Comparison of ENCODE assay signal across 14 mouse cellular contexts in the genomic region with DNA sequence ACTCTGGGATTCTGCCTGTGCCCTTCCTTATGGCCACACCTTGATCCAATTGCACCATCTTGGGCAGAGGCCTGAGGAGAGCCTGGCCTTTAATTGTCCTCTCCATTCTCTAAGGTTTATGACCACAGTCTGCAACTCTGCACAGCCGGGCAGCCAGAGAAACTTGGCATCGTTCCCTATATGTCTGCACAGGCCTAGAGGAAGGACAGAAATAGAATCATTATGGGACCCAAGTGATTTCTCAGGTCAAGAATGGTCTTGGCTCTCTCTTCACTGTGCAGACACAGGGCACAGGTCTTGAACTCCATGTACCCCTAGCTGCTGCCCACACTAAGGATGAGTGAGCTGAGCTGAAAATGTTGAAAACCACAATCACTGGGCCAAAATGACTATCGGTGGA. TPM values are rescaled to one million over a fixed set of nuclear protein-coding genes. Genes with fewer than 3 reads are reported as not detected.
DNase-seq lines count a peak whose midpoint lies in the region; ATAC-seq and TF ChIP-seq lines count a peak whose summit lies in the region.
"Had no signal": no experiment of that assay in that cellular context is flagged by ENCODE, and none has a peak within 500 bp of the region (broad histone marks: within the 10 kb centered on the region; RNA-seq: fewer than 3 reads in every experiment).

No protein-coding gene starts in this region.

- 55% methylated on average over 3 of the region's 3 CpGs for WGBS in lung, embryonic 14.5 days
- 60% methylated on average over 3 of the region's 3 CpGs for WGBS in intestine, embryonic 16.5 days
- 50% methylated on average over 3 of the region's 3 CpGs for WGBS in limb, embryonic 15.5 days

- peak; percentile 35 for DNase-seq in adrenal gland, postnatal 10 days
- no peak for DNase-seq in adrenal gland, adult 2 months
- peak; percentile 75 for DNase-seq in lung, embryonic 14.5 days
- no peak for DNase-seq in lung, adult 18-20 months
- DNase-seq in left cerebral cortex, adult 8-10 months (ENCODE audit: low spot score in 2 of 2): no peak
- no peak for DNase-seq in left cerebral cortex, postnatal 25 days (ENCODE audit: low spot score in 2 of 2)
- DNase-seq: adrenal gland, adult 8-10 months; cerebellum, adult 8-10 months had no signal

- TF ChIP-seq CTCF in lung, embryonic 14.5 days (IDR thresholded peaks at IDR 0.05; ENCODE audit: low read depth): no peak

- no peak overlapping the region for H3K27ac ChIP-seq in lung, embryonic 14.5 days (ENCODE audit: low read depth)
- H3K27ac ChIP-seq in intestine, embryonic 16.5 days (ENCODE audit: low read length): no peak overlapping the region
- H3K27ac ChIP-seq in limb, embryonic 15.5 days: no peak overlapping the region
- H3K27ac ChIP-seq: limb, embryonic 12.5 days; midbrain, embryonic 15.5 days; stomach, embryonic 15.5 days had no signal

- H3K4me2 ChIP-seq in lung, embryonic 14.5 days: no peak overlapping the region
- H3K4me2 ChIP-seq in intestine, embryonic 16.5 days (ENCODE audit: low read depth, low read length): no peak overlapping the region
- no peak overlapping the region for H3K4me2 ChIP-seq in limb, embryonic 15.5 days
- H3K4me2 ChIP-seq: limb, embryonic 12.5 days; midbrain, embryonic 15.5 days; stomach, embryonic 15.5 days had no signal

- H3K27me3 ChIP-seq in lung, embryonic 14.5 days (ENCODE audit: insufficient read depth, low read length): no peaks in the 10 kb centered on the region
- no peaks in the 10 kb centered on the region for H3K27me3 ChIP-seq in intestine, embryonic 16.5 days (replicated peaks; ENCODE audit: control insufficient read depth, insufficient read depth, low read length)
- no peaks in the 10 kb centered on the region for H3K27me3 ChIP-seq in limb, embryonic 15.5 days
- H3K27me3 ChIP-seq: limb, embryonic 12.5 days; midbrain, embryonic 15.5 days; stomach, embryonic 15.5 days had no signal

- no peaks in the 10 kb centered on the region for H3K4me1 ChIP-seq in lung, embryonic 14.5 days (ENCODE audit: insufficient read depth)
- H3K4me1 ChIP-seq in intestine, embryonic 16.5 days (ENCODE audit: control insufficient read depth, insufficient read depth, low read length): peaks cover 3% of the 10 kb centered on the region; the same call in 1 of the 2 replicates
- peaks cover 6% of the 10 kb centered on the region; the same call in 1 of the 2 replicates for H3K4me1 ChIP-seq in limb, embryonic 15.5 days
- H3K4me1 ChIP-seq: limb, embryonic 12.5 days; midbrain, embryonic 15.5 days; stomach, embryonic 15.5 days had no signal

- H3K4me3 ChIP-seq in lung, embryonic 14.5 days (ENCODE audit: low read depth, low read length): no peak overlapping the region
- no peak overlapping the region for H3K4me3 ChIP-seq in intestine, embryonic 16.5 days (ENCODE audit: low read length)
- H3K4me3 ChIP-seq in limb, embryonic 15.5 days: no peak overlapping the region
- H3K4me3 ChIP-seq: limb, embryonic 12.5 days; midbrain, embryonic 15.5 days; stomach, embryonic 15.5 days had no signal

- no peaks in the 10 kb centered on the region for H3K9me3 ChIP-seq in lung, embryonic 14.5 days (ENCODE audit: low read depth, low read length)
- no peaks in the 10 kb centered on the region for H3K9me3 ChIP-seq in intestine, embryonic 16.5 days (ENCODE audit: control insufficient read depth, low read length)
- H3K9me3 ChIP-seq in limb, embryonic 15.5 days: no peaks in the 10 kb centered on the region
- H3K9me3 ChIP-seq: limb, embryonic 12.5 days; midbrain, embryonic 15.5 days; stomach, embryonic 15.5 days had no signal

- ATAC-seq in lung, embryonic 14.5 days (ENCODE audit: insufficient read depth): no peak; the same call in 1 of the 2 replicates
- ATAC-seq in intestine, embryonic 16.5 days: peak; percentile 80
- peak; percentile 44 for ATAC-seq in limb, embryonic 15.5 days (ENCODE audit: insufficient number of reproducible peaks, low FRiP score, low TSS enrichment, low read depth)
- ATAC-seq: midbrain, embryonic 15.5 days had no signal

- H3K9ac ChIP-seq in lung, embryonic 14.5 days: no peak overlapping the region
- H3K9ac ChIP-seq in intestine, embryonic 16.5 days (ENCODE audit: low read depth, low read length): no peak overlapping the region
- H3K9ac ChIP-seq in limb, embryonic 15.5 days: no peak overlapping the region
- H3K9ac ChIP-seq: limb, embryonic 12.5 days; midbrain, embryonic 15.5 days; stomach, embryonic 15.5 days had no signal

- H3K36me3 ChIP-seq in lung, embryonic 14.5 days (ENCODE audit: insufficient read depth): no peaks in the 10 kb centered on the region
- H3K36me3 ChIP-seq in intestine, embryonic 16.5 days (ENCODE audit: control insufficient read depth, insufficient read depth, low read length): no peaks in the 10 kb centered on the region
- H3K36me3 ChIP-seq in limb, embryonic 15.5 days: no peaks in the 10 kb centered on the region
- H3K36me3 ChIP-seq: limb, embryonic 12.5 days; midbrain, embryonic 15.5 days; stomach, embryonic 15.5 days had no signal

- intact Hi-C loops in left cerebral cortex, postnatal 25 days (cut with DNase I): no loop called here

RNA-seq across cellular contexts. Expression of a gene that starts 9.5 kb away (rescaled TPM):
- not detected for total RNA-seq in adrenal gland, postnatal 10 days (2021)
- not detected for total RNA-seq in adrenal gland, adult 2 months (2021)
- polyA plus RNA-seq in adrenal gland, adult 2 months (2012; rRNA removed): not detected in 2 replicates
- polyA plus RNA-seq in lung, embryonic 14.5 days (2014; fragmentation: Nextera tagmentation; extraction: Ambion mirVana): not detected in 2 replicates
- polyA plus RNA-seq in intestine, embryonic 16.5 days (2015; fragmentation: Nextera tagmentation; extraction: Ambion mirVana): not detected in 2 replicates
- polyA plus RNA-seq in limb, embryonic 15.5 days (2015; fragmentation: Nextera tagmentation; extraction: Ambion mirVana): not detected in 2 replicates
- not detected for total RNA-seq in left cerebral cortex, adult 8-10 months (2022)
- not detected for total RNA-seq in left cerebral cortex, postnatal 25 days (2021)
- total RNA-seq: adrenal gland, adult 8-10 months; MEL had no signal
- polyA plus RNA-seq: limb, embryonic 12.5 days; midbrain, embryonic 15.5 days; stomach, embryonic 15.5 days had no signal

Comparison
In these comparisons a context has a peak if more than half of its experiments do, and no peak if none do; other contexts are left out.
1. DNase-seq: peak in adrenal gland, postnatal 10 days (single experiment) and lung, embryonic 14.5 days (single experiment); none in adrenal gland, adult 2 months (single experiment), lung, adult 18-20 months (0 of 2), left cerebral cortex, adult 8-10 months (0 of 2) and left cerebral cortex, postnatal 25 days (0 of 2).